Mouse (Mus musculus): Measurements from ENCODE around the gene Tirap.

GRCm38 (mm10) chr9:35228671-35229070, 28.6 kb upstream of the Tirap start:
- TF ChIP-seq CTCF (IDR thresholded peaks at IDR 0.05; ENCODE audit: control insufficient read depth, insufficient read depth, insufficient replicate concordance, low read depth, low read length), result no peak
- TF ChIP-seq POLR2A (IDR thresholded peaks at IDR 0.05; ENCODE audit: control insufficient read depth, low read depth, low read length), result no peak

Data from testis, adult 2 months (tissue).